Mouse (Mus musculus) layer of hippocampus, adult 9-11 months (tissue): Measurements from ENCODE around the gene Esf1.
A peak's percentile ranks its signal among the peaks of the same experiment; 100 is the strongest.
"Not testable (repeated sequence)": the region's sequence is repeated elsewhere in the genome, so short reads cannot be mapped to it uniquely, and the experiment has no call there.

Experiments used
- DNase-seq: peaks from one replicate; pipeline ENCODE4 v3.0.0; 2022

Esf1 gene

GRCm38 (mm10) chr2:140093433-140093832 lies 76.9 kb downstream of the Esf1 start:
- peak; percentile 21 for DNase-seq

- DNase-seq: no peak
These were observed 86.1 kb downstream of the Esf1 start for GRCm38 (mm10) chr2:140084245-140084644.

DNA sequence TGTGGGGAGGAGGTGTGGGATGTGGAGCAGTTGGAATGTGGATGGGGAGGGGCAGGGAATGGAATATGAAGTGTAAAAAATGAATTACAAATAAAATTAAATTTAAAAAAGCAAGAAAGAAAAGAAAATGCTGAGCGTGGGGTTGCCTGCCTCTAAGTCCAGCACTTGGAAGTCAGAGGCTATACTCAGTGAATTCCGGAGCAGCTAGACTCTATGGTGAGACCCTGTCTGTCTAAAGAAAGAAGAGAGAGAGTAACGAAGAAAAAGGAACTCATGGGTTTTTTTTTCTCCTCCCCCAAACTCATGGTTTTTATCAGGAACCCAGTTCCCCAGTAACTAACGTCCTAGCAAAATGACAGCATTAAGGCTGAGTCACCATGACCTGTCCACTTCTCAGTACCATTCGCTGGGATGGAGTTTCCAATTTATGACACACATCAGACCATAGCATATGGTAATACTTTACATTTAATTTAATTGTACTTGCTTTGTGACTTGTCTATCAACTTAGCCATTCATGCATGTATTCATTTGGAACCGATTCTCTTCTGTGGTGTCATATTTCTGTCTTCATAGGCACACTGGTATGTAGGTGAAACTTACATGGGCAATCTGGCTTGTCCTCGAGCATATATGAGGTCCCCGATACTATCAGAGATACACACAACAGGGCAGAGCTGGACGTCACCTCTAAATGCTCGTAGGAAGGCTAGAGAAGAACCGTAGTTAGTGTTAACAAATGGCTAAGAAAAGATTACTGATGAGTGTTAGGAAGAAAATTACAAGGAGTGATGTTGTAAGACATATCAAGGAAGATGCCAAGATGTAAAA lies 89.4 kb downstream of the Esf1 start:
- no peak for DNase-seq

DNA sequence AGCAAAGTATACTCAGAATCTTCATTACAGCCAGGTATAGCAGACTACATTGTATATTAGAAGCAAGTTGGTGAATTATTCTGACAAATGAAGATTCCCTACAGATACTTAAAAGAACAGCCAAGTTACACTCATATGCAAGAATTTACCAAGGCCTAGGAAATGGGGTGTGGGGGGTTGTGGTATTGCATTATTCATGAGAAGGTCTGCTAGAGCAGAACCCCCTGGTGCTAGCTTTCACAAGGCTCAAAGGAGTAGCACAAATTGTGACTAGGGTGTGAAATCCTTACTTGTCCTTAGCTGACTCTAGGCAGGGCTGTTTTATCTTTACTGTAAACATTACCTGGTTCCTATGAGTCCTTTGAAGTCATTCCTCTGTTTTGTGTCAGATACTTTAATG lies 91.1 kb downstream of the Esf1 start:
- DNase-seq: not testable (repeated sequence)

DNA sequence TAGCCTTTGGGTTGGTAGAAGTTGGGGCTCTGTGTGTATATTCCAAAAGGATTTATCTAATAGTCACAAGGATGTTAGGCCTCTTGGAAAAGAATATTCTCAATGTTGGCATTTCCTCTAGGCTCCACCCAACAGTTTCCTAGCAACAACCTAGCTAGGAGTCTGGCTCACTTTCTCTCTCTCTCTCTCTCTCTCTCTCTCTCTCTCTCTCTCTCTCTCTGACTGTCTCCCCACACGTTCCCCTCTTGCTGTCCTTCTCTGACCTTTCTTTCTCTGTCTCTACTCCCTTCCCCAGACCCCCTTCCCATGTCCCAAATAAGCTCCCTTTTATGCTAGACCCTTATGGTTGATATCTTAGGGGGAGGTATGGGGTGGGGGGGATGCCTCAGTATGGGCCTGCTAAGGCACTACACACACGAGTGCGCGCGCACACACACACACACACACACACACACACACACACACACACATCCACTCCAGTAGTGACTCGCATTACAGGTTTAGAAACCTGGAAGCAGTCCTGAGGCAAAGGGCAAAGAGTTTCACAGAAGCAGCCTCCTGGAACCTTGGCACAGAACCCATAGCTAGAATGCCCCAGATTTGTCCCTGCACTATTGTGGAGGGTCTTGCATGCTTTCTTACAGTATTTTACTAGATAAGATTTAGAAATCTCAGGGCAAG lies 91.6 kb downstream of the Esf1 start:
- DNase-seq: no peak

- no peak for DNase-seq
These were observed 92.9 kb downstream of the Esf1 start for GRCm38 (mm10) chr2:140077476-140077875.

DNA sequence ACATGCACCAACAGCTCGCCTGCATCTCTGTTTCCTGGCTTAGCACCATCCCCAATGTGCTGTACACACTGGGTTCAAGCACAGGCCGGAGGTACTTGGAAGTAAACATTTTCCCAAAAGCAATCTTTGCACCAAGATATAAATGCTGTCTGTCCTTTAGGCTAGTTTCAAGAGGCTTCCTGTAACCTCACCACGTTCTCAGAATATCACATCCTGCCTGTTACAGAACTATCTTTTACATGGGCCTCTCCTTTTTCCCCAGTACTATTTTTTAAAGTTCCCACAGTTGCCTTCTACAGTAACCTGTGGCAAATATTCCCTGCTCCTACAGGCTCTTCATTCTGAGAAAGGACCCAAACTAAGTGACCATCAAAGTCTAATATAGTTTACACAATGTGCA lies 95.2 kb downstream of the Esf1 start:
- DNase-seq: no peak
